Mouse (Mus musculus) thymus, adult 2 months (tissue): ENCODE measurements around the gene Nploc4. TPM values are rescaled to one million over a fixed set of nuclear protein-coding genes. Genes with fewer than 3 reads are reported as not detected.

ENCODE experiments used
- DNase-seq: peaks from one replicate; pipeline ENCODE4 v3.0.0; 2021
- H3K27ac ChIP-seq: fragments of 200-500 bp; 2 replicates; pipeline ENCODE4 v1.5.1; 2012; ENCODE audit warnings: low read length, control low read depth; ENCODE audit not compliant: control insufficient read depth, insufficient read depth
- H3K27me3 ChIP-seq: fragments of 200-500 bp; 2 replicates; pipeline ENCODE4 v1.6.1; 2012; ENCODE audit warnings: mild to moderate bottlenecking, low read length, moderate library complexity, mixed read lengths; ENCODE audit not compliant: control insufficient read depth, insufficient read depth
- H3K36me3 ChIP-seq: fragments of 200-500 bp; 2 replicates; pipeline ENCODE4 v1.6.1; 2012; ENCODE audit warnings: mild to moderate bottlenecking, low read length, moderate library complexity; ENCODE audit not compliant: control insufficient read depth, insufficient read depth
- H3K4me1 ChIP-seq: fragments of 200-500 bp; replicated peaks from 2 replicates; pipeline ENCODE4 v1.6.1; 2012; ENCODE audit warnings: low read length; ENCODE audit not compliant: control insufficient read depth, insufficient read depth
- H3K4me3 ChIP-seq: fragments of 200-500 bp; 2 replicates; pipeline ENCODE4 v1.5.1; 2012; ENCODE audit warnings: mild to moderate bottlenecking, low read length, control low read depth, moderate library complexity; ENCODE audit not compliant: control insufficient read depth, insufficient read depth
- CTCF ChIP-seq: fragments of 200-500 bp; IDR thresholded peaks from 2 replicates; pipeline ENCODE4 v1.5.1; 2012; ENCODE audit warnings: mild to moderate bottlenecking, control low read depth, low read length, moderate library complexity, borderline replicate concordance; ENCODE audit not compliant: control insufficient read depth, poor library complexity, insufficient read depth; ENCODE audit errors: extremely low read depth
- POLR2A ChIP-seq: fragments of 200-500 bp; IDR thresholded peaks from 2 replicates; pipeline ENCODE4 v1.6.1; 2012; ENCODE audit warnings: mild to moderate bottlenecking, low read length, control low read depth, moderate library complexity; ENCODE audit not compliant: control insufficient read depth, poor library complexity, insufficient read depth; ENCODE audit errors: extremely low read depth
- WGBS: fragments of 180-500 bp; shearing (Covaris S2); methylation state at CpG from one replicate; pipeline ENCODE4 v1.1.7; 2018; 5-methylcytosine and 5-hydroxymethylcytosine counted together
- polyA plus RNA-seq: library from polyadenylated mRNA; depleted of rRNA; stranded (reverse); fragments of >200 nt; gene quantifications from 2 replicates; pipeline ENCODE4 v1.2.3, GENCODE M21; 2012

The Nploc4 gene
- polyA plus RNA-seq, 1 experiment: 71.4 TPM

GRCm38 (mm10) chr11:120399319-120399718 lies 38.2 kb downstream of the Nploc4 start:
- Histone ChIP-seq H3K27ac (no peak overlapping the region), H3K36me3 (peaks cover 44% of the 10 kb centered on the region), H3K4me3 (no peak overlapping the region), H3K4me1 (no peaks in the 10 kb centered on the region), H3K27me3 (no peaks in the 10 kb centered on the region)
- WGBS: 93% methylated on average over 2 of the region's 2 CpGs
- no peak for TF ChIP-seq CTCF
- TF ChIP-seq POLR2A: no peak
- no peak for DNase-seq

DNA sequence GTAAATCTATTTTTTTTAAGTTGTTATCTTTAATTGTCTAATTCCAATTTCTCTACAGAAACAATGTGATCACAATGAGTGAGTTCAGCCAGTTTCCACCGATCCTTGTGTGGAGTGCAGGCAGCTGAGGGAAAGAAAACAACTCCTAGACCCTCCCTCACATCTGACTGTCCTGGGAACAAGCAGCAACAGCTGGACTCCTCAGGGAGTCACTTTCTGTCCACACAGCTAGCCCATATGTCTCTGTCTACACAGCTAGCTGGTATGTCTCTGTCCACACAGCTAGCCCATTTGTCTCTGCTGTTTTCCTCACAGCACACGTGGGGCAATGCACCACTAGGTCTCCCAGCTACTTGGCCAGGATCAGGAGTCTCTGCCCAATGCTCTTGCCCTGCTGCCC lies 39.9 kb downstream of the Nploc4 start:
- no peak for TF ChIP-seq CTCF
- no peak for TF ChIP-seq POLR2A
- no peak for DNase-seq
- Histone ChIP-seq H3K4me1 (no peaks in the 10 kb centered on the region), H3K36me3 (peaks cover 30% of the 10 kb centered on the region), H3K4me3 (no peak overlapping the region), H3K27me3 (no peaks in the 10 kb centered on the region), H3K27ac (no peak overlapping the region)
- 95% methylated on average over 2 of the region's 2 CpGs for WGBS

DNA sequence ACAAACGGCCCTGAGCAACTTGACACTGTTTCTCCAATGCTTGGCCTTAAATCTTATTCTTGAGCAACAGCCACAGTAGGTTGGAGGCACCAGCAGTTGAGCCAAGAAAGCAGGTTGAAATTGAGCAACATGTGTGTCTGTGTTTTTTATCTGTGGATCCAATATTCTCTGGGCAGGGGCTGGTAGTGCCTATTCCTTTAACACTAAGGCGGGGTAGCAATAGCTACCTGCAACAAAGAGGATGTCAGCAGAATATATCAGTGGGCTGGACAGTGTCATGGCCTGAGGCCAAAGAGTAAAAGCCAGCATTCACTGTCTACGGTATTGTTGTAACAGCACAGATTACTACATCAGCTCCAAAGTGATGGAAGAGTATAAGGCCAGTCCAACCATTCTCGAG lies 41.8 kb downstream of the Nploc4 start:
- no peaks in the 10 kb centered on the region for H3K4me1 ChIP-seq
- peaks cover 22% of the 10 kb centered on the region for H3K36me3 ChIP-seq
- no peaks in the 10 kb centered on the region for H3K27me3 ChIP-seq
- TF ChIP-seq POLR2A (no peak), CTCF (no peak)
- 95% methylated on average over 4 of the region's 4 CpGs for WGBS
- H3K27ac ChIP-seq: no peak overlapping the region
- H3K4me3 ChIP-seq: no peak overlapping the region
- DNase-seq: no peak

GRCm38 (mm10) chr11:120388580-120388979 lies 48.9 kb downstream of the Nploc4 start:
- no peak for DNase-seq
- Histone ChIP-seq H3K4me1 (no peaks in the 10 kb centered on the region), H3K27ac (no peak overlapping the region), H3K4me3 (no peak overlapping the region), H3K36me3 (peaks cover 23% of the 10 kb centered on the region), H3K27me3 (no peaks in the 10 kb centered on the region)
- TF ChIP-seq CTCF (no peak), POLR2A (no peak)
- WGBS: 97% methylated on average over 9 of the region's 9 CpGs

- Histone ChIP-seq H3K4me3 (no peak overlapping the region), H3K27me3 (no peaks in the 10 kb centered on the region), H3K27ac (no peak overlapping the region), H3K36me3 (peaks cover 36% of the 10 kb centered on the region), H3K4me1 (no peaks in the 10 kb centered on the region)
- TF ChIP-seq POLR2A (no peak), CTCF (no peak)
- no peak for DNase-seq
- WGBS: 53% methylated on average over 2 of the region's 2 CpGs
These were observed 50.4 kb downstream of the Nploc4 start for GRCm38 (mm10) chr11:120387157-120387556.

GRCm38 (mm10) chr11:120386632-120387031 lies 50.9 kb downstream of the Nploc4 start:
- H3K4me1 ChIP-seq: no peaks in the 10 kb centered on the region
- H3K4me3 ChIP-seq: no peak overlapping the region
- no peak overlapping the region for H3K27ac ChIP-seq
- TF ChIP-seq POLR2A (no peak), CTCF (no peak)
- no peaks in the 10 kb centered on the region for H3K27me3 ChIP-seq
- WGBS: over 99% methylated on average over 6 of the region's 6 CpGs
- DNase-seq: no peak
- peaks cover 39% of the 10 kb centered on the region for H3K36me3 ChIP-seq

DNA sequence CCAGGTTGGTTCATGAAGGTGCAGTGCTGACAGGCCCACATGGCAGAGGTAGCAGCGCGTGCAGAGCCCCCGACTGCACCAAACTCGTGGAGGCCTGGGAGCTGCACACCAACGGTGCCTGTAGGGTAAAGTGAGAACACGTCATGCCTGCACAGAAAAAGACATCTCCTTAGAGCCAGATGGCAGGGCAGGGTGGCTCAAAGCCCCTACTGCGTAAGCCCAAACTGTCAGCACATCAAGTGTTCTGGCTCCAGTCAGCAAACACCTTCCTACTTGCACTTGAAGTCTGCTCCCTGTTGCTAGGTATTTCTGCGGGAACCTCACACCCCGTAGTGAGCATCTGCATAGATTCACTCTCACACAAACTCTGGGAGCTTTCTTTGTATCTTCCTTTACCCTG lies 55.0 kb downstream of the Nploc4 start:
- H3K36me3 ChIP-seq: peaks cover 31% of the 10 kb centered on the region
- WGBS: 94% methylated on average over 9 of the region's 9 CpGs
- H3K4me3 ChIP-seq: no peak overlapping the region
- no peak overlapping the region for H3K27ac ChIP-seq
- TF ChIP-seq CTCF (no peak), POLR2A (no peak)
- H3K27me3 ChIP-seq: no peaks in the 10 kb centered on the region
- DNase-seq: no peak
- peaks cover 7% of the 10 kb centered on the region for H3K4me1 ChIP-seq
